Mouse (Mus musculus) midbrain, postnatal 0 days (tissue): ENCODE results near the gene Crat. TPM values are rescaled to one million over a fixed set of nuclear protein-coding genes. Genes with fewer than 3 reads are reported as not detected.

ENCODE experiments used
- ATAC-seq: fragments of 200-750 bp; cut with Nextera tagmentation; 2 replicates; pipeline ENCODE4 v1.8.0; 2017; ENCODE audit warnings: moderate number of reproducible peaks, mild to moderate bottlenecking, moderate TSS enrichment, moderate library complexity; ENCODE audit not compliant: low FRiP score
- DNase-seq: peaks from one replicate; pipeline ENCODE4 v3.0.0-alpha.2; 2015; ENCODE audit warnings: low spot score
- H3K27ac ChIP-seq: fragments of 300-500 bp; sonication (generic); 2 replicates; pipeline ENCODE4 v1.5.1; 2014; ENCODE audit warnings: low read depth, mild to moderate bottlenecking, low read length, mixed read lengths
- H3K27me3 ChIP-seq: fragments of 300-500 bp; sonication (generic); 2 replicates; pipeline ENCODE4 v1.6.1; 2014; ENCODE audit warnings: low read length, control low read depth, mixed read lengths; ENCODE audit not compliant: insufficient read depth
- H3K36me3 ChIP-seq: fragments of 300-500 bp; sonication (generic); 2 replicates; pipeline ENCODE4 v1.6.1; 2014; ENCODE audit warnings: low read length, control low read depth, mixed read lengths; ENCODE audit not compliant: insufficient read depth
- H3K4me1 ChIP-seq: fragments of 300-500 bp; sonication (generic); 2 replicates; pipeline ENCODE4 v1.6.1; 2014; ENCODE audit warnings: mild to moderate bottlenecking, control low read depth, antibody characterized with exemption, low read length, mixed read lengths; ENCODE audit not compliant: insufficient read depth
- H3K4me2 ChIP-seq: fragments of 300-500 bp; sonication (generic); 2 replicates; pipeline ENCODE4 v1.6.1; 2014; ENCODE audit warnings: low read depth, mild to moderate bottlenecking, low read length, mixed read lengths; ENCODE audit not compliant: poor library complexity, severe bottlenecking
- H3K4me3 ChIP-seq: fragments of 300-500 bp; sonication (generic); 2 replicates; pipeline ENCODE4 v1.5.1; 2014; ENCODE audit warnings: low read depth, mild to moderate bottlenecking, low read length, moderate library complexity
- H3K9ac ChIP-seq: fragments of 300-500 bp; sonication (generic); replicated peaks from 2 replicates; pipeline ENCODE4 v1.6.1; 2014; ENCODE audit warnings: mild to moderate bottlenecking, low read length, moderate library complexity, mixed read lengths; ENCODE audit not compliant: poor library complexity, severe bottlenecking
- H3K9me3 ChIP-seq: fragments of 300-500 bp; sonication (generic); 2 replicates; pipeline ENCODE4 v1.6.1; 2016; ENCODE audit warnings: low read length, control low read depth
- CTCF ChIP-seq: IDR thresholded peaks from 2 replicates; pipeline ENCODE4 v1.5.1; 2016; ENCODE audit warnings: antibody characterized with exemption, mild to moderate bottlenecking
- WGBS: fragments of 180-500 bp; shearing (Covaris S2); extraction: QIAGEN DNeasy Blood & Tissue Kit; methylation state at CpG from one replicate; pipeline ENCODE4 v1.1.7; 2014; 5-methylcytosine and 5-hydroxymethylcytosine counted together
- polyA plus RNA-seq: library from polyadenylated mRNA; unstranded; fragments of >200 nt; fragmentation: Nextera tagmentation; extraction: Ambion mirVana; gene quantifications from 2 replicates; pipeline ENCODE4 v1.2.1, GENCODE M21; 2015
- total RNA-seq: library from RNA; depleted of rRNA; stranded (reverse); fragments of >200 nt; gene quantifications from 2 replicates; pipeline ENCODE4 v1.2.3, GENCODE M21; 2014

The Crat gene
- total and polyA plus RNA-seq, 2 experiments from 2014 or later: 24.9 to 38.0 TPM

DNA sequence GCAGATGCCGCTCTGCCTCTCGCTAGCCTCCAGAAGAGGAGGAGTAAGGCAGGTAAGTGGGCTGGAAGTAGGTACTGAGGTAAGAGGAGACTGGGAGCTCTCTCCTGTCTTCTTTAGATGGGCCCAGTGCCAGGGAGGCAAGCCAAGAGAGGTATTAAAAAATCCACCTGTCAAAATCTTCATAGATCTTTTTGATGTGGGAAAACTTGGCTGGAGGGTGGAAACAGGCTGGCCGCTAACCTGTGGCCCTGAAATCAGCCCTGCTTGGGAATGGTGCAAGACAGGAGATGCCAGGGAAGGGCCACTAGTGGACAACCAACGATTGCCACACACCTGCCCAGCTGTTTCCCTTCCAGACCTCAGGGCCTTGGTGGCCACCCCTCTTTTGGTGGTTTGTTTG is 1.5 kb downstream of the Crat start:
- H3K27me3 ChIP-seq: no peaks in the 10 kb centered on the region
- 94% methylated on average over 4 of the region's 4 CpGs for WGBS
- peaks cover 26% of the 10 kb centered on the region for H3K36me3 ChIP-seq
- ATAC-seq (no peak), DNase-seq (no peak)
- H3K4me3 ChIP-seq: no peak overlapping the region
- H3K4me1 ChIP-seq: peaks cover 9% of the 10 kb centered on the region
- H3K27ac ChIP-seq: no peak overlapping the region
- H3K9ac ChIP-seq: no peak overlapping the region
- peak overlapping the region; percentile 64 for H3K4me2 ChIP-seq
- TF ChIP-seq CTCF: no peak
- H3K9me3 ChIP-seq: no peaks in the 10 kb centered on the region

GRCm38 (mm10) chr2:30413038-30413973 is 2.3 kb downstream of the Crat start:
- Histone ChIP-seq H3K9me3 (no peaks in the 10 kb centered on the region), H3K27me3 (no peaks in the 10 kb centered on the region), H3K27ac (no peak overlapping the region), H3K4me2 (peak overlapping the region; percentile 64), H3K4me1 (peaks cover 5% of the 10 kb centered on the region), H3K36me3 (peaks cover 33% of the 10 kb centered on the region), H3K9ac (0 out of 2 replicates have a peak overlapping the region, but pooled peaks have one; percentile 24), H3K4me3 (no peak overlapping the region)
- WGBS: 75% methylated on average over 14 of the region's 16 CpGs
- ATAC-seq (no peak), DNase-seq (no peak)
- no peak for TF ChIP-seq CTCF

GRCm38 (mm10) chr2:30409454-30410176 is 6.0 kb downstream of the Crat start:
- ATAC-seq: no peak
- Histone ChIP-seq H3K36me3 (peaks cover 66% of the 10 kb centered on the region), H3K27me3 (no peaks in the 10 kb centered on the region), H3K4me2 (no peak overlapping the region), H3K4me1 (no peaks in the 10 kb centered on the region), H3K9me3 (no peaks in the 10 kb centered on the region), H3K27ac (no peak overlapping the region), H3K9ac (no peak overlapping the region), H3K4me3 (no peak overlapping the region)
- DNase-seq: no peak
- no peak for TF ChIP-seq CTCF
- WGBS: 96% methylated on average over 5 of the region's 5 CpGs

DNA sequence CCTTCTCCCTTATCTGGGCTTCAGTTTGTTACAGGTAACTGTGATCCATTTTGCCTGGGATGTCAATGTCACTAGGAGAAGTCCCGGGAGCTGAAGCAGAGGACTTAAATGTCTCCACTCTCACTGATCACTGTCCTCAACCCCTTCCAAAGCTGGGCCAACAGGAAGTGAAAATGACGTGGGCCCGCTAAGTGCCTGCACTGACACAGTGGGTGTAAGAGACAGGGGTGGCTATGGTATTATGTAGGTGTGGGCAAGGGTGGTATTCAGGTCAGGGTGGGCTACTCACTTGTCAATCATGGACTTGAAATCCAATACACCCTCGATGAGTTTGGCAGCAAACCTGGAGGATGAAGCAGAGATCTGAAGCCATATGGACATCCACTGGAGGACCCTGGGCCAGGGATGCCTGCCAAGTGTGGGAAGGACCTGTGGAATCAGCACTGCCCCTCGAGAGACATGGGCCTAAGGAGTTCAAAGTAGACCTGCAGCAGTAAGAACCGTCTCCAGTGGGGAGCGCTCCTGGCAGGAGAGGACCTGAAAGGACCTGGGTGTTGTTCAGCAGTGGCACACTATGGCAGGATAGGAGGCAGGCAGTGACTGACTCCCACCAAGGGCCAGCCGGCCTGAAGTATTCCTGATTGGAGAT is 7.0 kb downstream of the Crat start:
- Histone ChIP-seq H3K4me3 (no peak overlapping the region), H3K4me2 (no peak overlapping the region), H3K27ac (no peak overlapping the region), H3K9ac (no peak overlapping the region), H3K27me3 (no peaks in the 10 kb centered on the region), H3K36me3 (peaks cover 72% of the 10 kb centered on the region), H3K9me3 (no peaks in the 10 kb centered on the region), H3K4me1 (no peaks in the 10 kb centered on the region)
- ATAC-seq (no peak), DNase-seq (no peak)
- TF ChIP-seq CTCF: no peak
- 92% methylated on average over 8 of the region's 8 CpGs for WGBS

GRCm38 (mm10) chr2:30407778-30408177 is 7.8 kb downstream of the Crat start:
- ATAC-seq (no peak), DNase-seq (no peak)
- Histone ChIP-seq H3K27me3 (no peaks in the 10 kb centered on the region), H3K9ac (no peak overlapping the region), H3K4me1 (no peaks in the 10 kb centered on the region), H3K36me3 (peaks cover 80% of the 10 kb centered on the region), H3K27ac (no peak overlapping the region), H3K4me3 (no peak overlapping the region), H3K4me2 (no peak overlapping the region), H3K9me3 (no peaks in the 10 kb centered on the region)
- no peak for TF ChIP-seq CTCF
- 94% methylated on average over 10 of the region's 10 CpGs for WGBS
